Mouse (Mus musculus) stomach, postnatal 0 days (tissue): ENCODE measurements around the gene Sh3pxd2a.

Source experiments
- CTCF ChIP-seq: IDR thresholded peaks from 2 replicates; pipeline ENCODE4 v1.5.1; 2016; ENCODE audit warnings: antibody characterized with exemption, low read depth, mild to moderate bottlenecking, moderate library complexity
- EP300 ChIP-seq: optimal IDR thresholded peaks from 2 replicates; pipeline ENCODE3; 2016; ENCODE audit warnings: antibody characterized with exemption

DNA sequence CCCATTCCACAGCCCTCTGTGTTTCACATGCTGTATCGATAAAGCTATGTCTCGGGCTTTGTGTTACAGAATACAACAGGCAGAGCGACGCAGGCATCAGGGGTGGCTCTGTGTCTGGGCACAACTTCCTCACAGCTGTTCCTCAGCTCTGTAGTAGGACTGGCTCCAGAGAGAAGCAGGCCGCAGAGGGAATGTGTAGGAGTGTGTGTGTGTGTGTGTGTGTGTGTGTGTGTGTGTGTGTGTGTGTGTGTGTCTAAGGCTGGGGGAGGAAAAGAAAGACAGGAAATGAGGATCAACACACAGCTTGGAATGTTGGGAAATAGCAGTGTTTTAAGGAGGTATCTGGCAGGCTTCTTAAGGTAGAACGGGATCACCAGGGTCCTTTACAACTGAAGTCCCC is 187.5 kb downstream of the Sh3pxd2a start:
- TF ChIP-seq CTCF (no peak), EP300 (no peak)
